8 mouse cellular contexts compared by ENCODE assay signal in the genomic region with DNA sequence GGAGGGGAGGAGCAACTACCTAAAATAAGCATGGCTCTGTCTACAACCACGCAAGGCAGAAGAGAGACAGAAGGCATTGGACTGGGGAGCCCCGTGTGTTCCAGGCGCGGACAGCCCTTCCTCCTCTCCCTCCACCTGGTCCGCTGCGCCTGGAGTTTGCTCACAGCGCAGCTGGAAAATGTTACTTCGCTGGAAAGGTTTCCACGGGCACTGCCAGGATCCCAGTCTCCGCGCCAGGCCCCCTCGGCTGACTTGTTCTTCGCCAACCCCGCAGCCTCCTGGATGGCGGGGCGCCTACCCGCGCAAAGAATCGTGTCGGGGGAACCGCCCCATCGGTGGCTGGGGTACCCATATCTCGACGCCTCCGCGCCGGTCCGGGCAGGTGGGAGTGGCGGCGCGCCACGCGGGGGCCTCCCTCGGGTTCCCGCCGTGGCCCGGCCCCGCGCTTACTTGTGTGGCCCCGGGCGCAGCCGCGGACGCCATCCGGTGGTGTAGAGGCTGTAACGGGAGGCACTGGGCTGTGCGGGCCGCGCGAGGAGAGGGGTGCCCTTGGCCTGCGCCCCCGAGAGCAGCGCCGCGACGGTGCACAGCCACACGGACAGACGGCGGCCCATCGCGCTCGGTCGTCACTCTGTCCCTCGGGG. TPM values are rescaled to one million over a fixed set of nuclear protein-coding genes. Genes with fewer than 3 reads are reported as not detected.
DNase-seq lines count a peak whose midpoint lies in the region; ATAC-seq lines count a peak whose summit lies in the region.

No protein-coding gene starts in this region.

- H3K4me2 ChIP-seq in embryonic facial prominence, embryonic 11.5 days (ENCODE audit: low read depth, low read length), result peak overlapping the region; percentile 93
- H3K4me2 ChIP-seq in hindbrain, embryonic 13.5 days, result peak overlapping the region; percentile 75
- H3K4me2 ChIP-seq in midbrain, embryonic 15.5 days, result peak overlapping the region; percentile 84

- peaks cover 19% of the 10 kb centered on the region for H3K27me3 ChIP-seq in embryonic facial prominence, embryonic 11.5 days (ENCODE audit: control insufficient read depth, insufficient read depth, low read length)
- peaks cover 93% of the 10 kb centered on the region for H3K27me3 ChIP-seq in hindbrain, embryonic 13.5 days
- H3K27me3 ChIP-seq in midbrain, embryonic 15.5 days (replicated peaks), result peaks cover 44% of the 10 kb centered on the region

- peak overlapping the region; percentile 73 for H3K9ac ChIP-seq in embryonic facial prominence, embryonic 11.5 days (replicated peaks; ENCODE audit: low read length)
- H3K9ac ChIP-seq in hindbrain, embryonic 13.5 days, result peak overlapping the region; percentile 59
- H3K9ac ChIP-seq in midbrain, embryonic 15.5 days, result peak overlapping the region; percentile 11

- no peaks in the 10 kb centered on the region for H3K36me3 ChIP-seq in embryonic facial prominence, embryonic 11.5 days (replicated peaks; ENCODE audit: control insufficient read depth, insufficient read depth, low read depth, low read length)
- H3K36me3 ChIP-seq in hindbrain, embryonic 13.5 days, result no peaks in the 10 kb centered on the region
- H3K36me3 ChIP-seq in midbrain, embryonic 15.5 days (replicated peaks), result no peaks in the 10 kb centered on the region

- H3K9me3 ChIP-seq in embryonic facial prominence, embryonic 11.5 days (replicated peaks; ENCODE audit: control insufficient read depth, low read length), result no peaks in the 10 kb centered on the region
- H3K9me3 ChIP-seq in hindbrain, embryonic 13.5 days, result no peaks in the 10 kb centered on the region
- no peaks in the 10 kb centered on the region for H3K9me3 ChIP-seq in midbrain, embryonic 15.5 days

- H3K4me1 ChIP-seq in embryonic facial prominence, embryonic 11.5 days (ENCODE audit: control insufficient read depth, insufficient read depth, low read length), result peaks cover 3% of the 10 kb centered on the region; the same call in 1 of the 2 replicates
- peaks cover 15% of the 10 kb centered on the region for H3K4me1 ChIP-seq in hindbrain, embryonic 13.5 days (replicated peaks)
- peaks cover 13% of the 10 kb centered on the region for H3K4me1 ChIP-seq in midbrain, embryonic 15.5 days

- intact Hi-C loops in gastrocnemius, postnatal 36 days (cut with DNase I), result loop anchor here (5.0 kb wide), 1 partner anchor 1414 kb away; no protein-coding TSS in a partner anchor

- WGBS in embryonic facial prominence, embryonic 11.5 days, result 1% methylated on average over 64 of the region's 64 CpGs
- WGBS in hindbrain, embryonic 13.5 days, result 2% methylated on average over 58 of the region's 64 CpGs
- 1% methylated on average over 57 of the region's 64 CpGs for WGBS in midbrain, embryonic 15.5 days

- peak overlapping the region; percentile 56 for H3K4me3 ChIP-seq in embryonic facial prominence, embryonic 11.5 days (ENCODE audit: low read depth, low read length)
- peak overlapping the region; percentile 42 for H3K4me3 ChIP-seq in hindbrain, embryonic 13.5 days
- H3K4me3 ChIP-seq in midbrain, embryonic 15.5 days, result peak overlapping the region; percentile 40

- DNase-seq in layer of hippocampus, postnatal 10 days (ENCODE audit: low spot score in 2 of 2), result peak; percentile 14 to 27
- DNase-seq in layer of hippocampus, postnatal 36 days, result no peak
- DNase-seq in embryonic facial prominence, embryonic 11.5 days (ENCODE audit: low spot score), result peak; percentile 61
- no peak for DNase-seq in urinary bladder, postnatal 25 days (ENCODE audit: low spot score)
- DNase-seq in thymus, postnatal 0 days (ENCODE audit: low spot score), result no peak
- DNase-seq in gastrocnemius, postnatal 36 days, result no peak

- H3K27ac ChIP-seq in embryonic facial prominence, embryonic 11.5 days (replicated peaks; ENCODE audit: low read depth, low read length), result no peak overlapping the region
- no peak overlapping the region for H3K27ac ChIP-seq in hindbrain, embryonic 13.5 days
- no peak overlapping the region for H3K27ac ChIP-seq in midbrain, embryonic 15.5 days

- peak; percentile 53 for ATAC-seq in embryonic facial prominence, embryonic 11.5 days (replicated peaks; ENCODE audit: insufficient number of reproducible peaks, low FRiP score, low TSS enrichment, low read depth)
- ATAC-seq in hindbrain, embryonic 13.5 days (ENCODE audit: low FRiP score), result peak; percentile 58; the same call in 1 of the 2 replicates
- peak; percentile 50; the same call in 1 of the 2 replicates for ATAC-seq in midbrain, embryonic 15.5 days (replicated peaks)

RNA-seq across cellular contexts. Expression of gene Emilin3, which starts 0.4 kb away (rescaled TPM):
- total RNA-seq in layer of hippocampus, postnatal 10 days (2021), result under 1 TPM; 0.29 to 0.53 TPM
- under 1 TPM in 1 of 2 experiments, not detected in 1; 0.15 TPM for total RNA-seq in layer of hippocampus, postnatal 36 days (2021)
- 3.3 and 4.1 TPM in 2 replicates for polyA plus RNA-seq in embryonic facial prominence, embryonic 11.5 days (2014; fragmentation: Nextera tagmentation; extraction: Ambion mirVana)
- polyA plus RNA-seq in hindbrain, embryonic 13.5 days (2015; fragmentation: Nextera tagmentation; extraction: Ambion mirVana), result 0.90 and 1.6 TPM in 2 replicates
- polyA plus RNA-seq in midbrain, embryonic 15.5 days (2015; fragmentation: Nextera tagmentation; extraction: Ambion mirVana), result 0.87 and 1.1 TPM in 2 replicates
- 0.62 and 0.65 TPM in 2 replicates for polyA plus RNA-seq in thymus, postnatal 0 days (2015; fragmentation: Nextera tagmentation; extraction: Ambion mirVana)
- under 1 TPM; 0.36 to 0.44 TPM for total RNA-seq in gastrocnemius, postnatal 36 days (2021)

RNA-seq across cellular contexts. Expression of gene Lpin3, which starts 31.2 kb away (rescaled TPM):
- under 1 TPM; 0.59 to 0.94 TPM for total RNA-seq in layer of hippocampus, postnatal 10 days (2021)
- 1 to 10 TPM; 1.1 to 1.4 TPM for total RNA-seq in layer of hippocampus, postnatal 36 days (2021)
- 0.50 and 0.88 TPM in 2 replicates for polyA plus RNA-seq in embryonic facial prominence, embryonic 11.5 days (2014; fragmentation: Nextera tagmentation; extraction: Ambion mirVana)
- 0.44 and 0.49 TPM in 2 replicates for polyA plus RNA-seq in hindbrain, embryonic 13.5 days (2015; fragmentation: Nextera tagmentation; extraction: Ambion mirVana)
- 0.36 and 0.59 TPM in 2 replicates for polyA plus RNA-seq in midbrain, embryonic 15.5 days (2015; fragmentation: Nextera tagmentation; extraction: Ambion mirVana)
- 1.4 and 1.7 TPM in 2 replicates for polyA plus RNA-seq in thymus, postnatal 0 days (2015; fragmentation: Nextera tagmentation; extraction: Ambion mirVana)
- total RNA-seq in gastrocnemius, postnatal 36 days (2021), result 1 to 10 TPM; 3.0 to 4.6 TPM

RNA-seq across cellular contexts. Expression of gene Zhx3, which starts 38.9 kb away (rescaled TPM):
- 10 to 100 TPM; 95.8 to 99.3 TPM for total RNA-seq in layer of hippocampus, postnatal 10 days (2021)
- 100 to 1,000 TPM in 1 of 2 experiments, 10 to 100 TPM in 1; 92.9 to 124 TPM for total RNA-seq in layer of hippocampus, postnatal 36 days (2021)
- 8.0 and 8.1 TPM in 2 replicates for polyA plus RNA-seq in embryonic facial prominence, embryonic 11.5 days (2014; fragmentation: Nextera tagmentation; extraction: Ambion mirVana)
- 16.2 and 16.9 TPM in 2 replicates for polyA plus RNA-seq in hindbrain, embryonic 13.5 days (2015; fragmentation: Nextera tagmentation; extraction: Ambion mirVana)
- 22.3 and 22.5 TPM in 2 replicates for polyA plus RNA-seq in midbrain, embryonic 15.5 days (2015; fragmentation: Nextera tagmentation; extraction: Ambion mirVana)
- polyA plus RNA-seq in thymus, postnatal 0 days (2015; fragmentation: Nextera tagmentation; extraction: Ambion mirVana), result 5.7 and 7.4 TPM in 2 replicates
- total RNA-seq in gastrocnemius, postnatal 36 days (2021), result 10 to 100 TPM; 24.8 to 25.7 TPM

Comparison
In these comparisons a context has a peak if more than half of its experiments do, and no peak if none do; other contexts are left out.
1. DNase-seq: peak in layer of hippocampus, postnatal 10 days (2 of 2) and embryonic facial prominence, embryonic 11.5 days (single experiment); none in layer of hippocampus, postnatal 36 days (0 of 2), urinary bladder, postnatal 25 days (single experiment), thymus, postnatal 0 days (single experiment) and gastrocnemius, postnatal 36 days (0 of 2).
2. H3K9ac ChIP-seq: peak in every context shown above with its lines; median percentile 73 in embryonic facial prominence, embryonic 11.5 days; 59 in hindbrain, embryonic 13.5 days; 11 in midbrain, embryonic 15.5 days.
3. Peak in every context shown above with its lines, with median percentiles within 50 percentile points of each other: ATAC-seq, H3K4me2 ChIP-seq and H3K4me3 ChIP-seq.